Mouse (Mus musculus) stomach, embryonic 16.5 days (tissue): ENCODE measurements around the gene Dag1. TPM values are rescaled to one million over a fixed set of nuclear protein-coding genes. Genes with fewer than 3 reads are reported as not detected.
A peak's percentile ranks its signal among the peaks of the same experiment; 100 is the strongest.

Source experiments
- ATAC-seq: fragments of 200-750 bp; cut with Nextera tagmentation; 2 replicates; pipeline ENCODE4 v1.8.0; 2017; ENCODE audit warnings: moderate number of reproducible peaks, moderate TSS enrichment; ENCODE audit not compliant: insufficient read depth, low FRiP score
- H3K27ac ChIP-seq: fragments of 300-500 bp; sonication (generic); 2 replicates; pipeline ENCODE4 v1.5.1; 2014; ENCODE audit warnings: low read length
- H3K27me3 ChIP-seq: fragments of 300-500 bp; sonication (generic); 2 replicates; pipeline ENCODE4 v1.6.1; 2014; ENCODE audit warnings: low read length, control low read depth, mixed read lengths; ENCODE audit not compliant: control insufficient read depth, insufficient read depth
- H3K36me3 ChIP-seq: fragments of 300-500 bp; sonication (generic); 2 replicates; pipeline ENCODE4 v1.6.1; 2014; ENCODE audit warnings: low read length; ENCODE audit not compliant: control insufficient read depth, insufficient read depth
- H3K4me1 ChIP-seq: fragments of 300-500 bp; sonication (generic); 2 replicates; pipeline ENCODE4 v1.6.1; 2014; ENCODE audit warnings: low read length, control low read depth, mixed read lengths; ENCODE audit not compliant: control insufficient read depth, insufficient read depth
- H3K4me2 ChIP-seq: fragments of 300-500 bp; sonication (generic); 2 replicates; pipeline ENCODE4 v1.6.1; 2014; ENCODE audit warnings: low read depth, low read length, mixed read lengths
- H3K4me3 ChIP-seq: fragments of 300-500 bp; sonication (generic); replicated peaks from 2 replicates; pipeline ENCODE4 v1.5.1; 2014; ENCODE audit warnings: mild to moderate bottlenecking, low read length
- H3K9ac ChIP-seq: fragments of 300-500 bp; sonication (generic); 2 replicates; pipeline ENCODE4 v1.6.1; 2014; ENCODE audit warnings: low read length
- H3K9me3 ChIP-seq: fragments of 300-500 bp; sonication (generic); replicated peaks from 2 replicates; pipeline ENCODE4 v1.6.1; 2016; ENCODE audit warnings: low read length, control low read depth; ENCODE audit not compliant: control insufficient read depth
- WGBS: fragments of 180-500 bp; shearing (Covaris S2); extraction: QIAGEN DNeasy Blood & Tissue Kit; methylation state at CpG from one replicate; pipeline ENCODE4 v1.1.7; 2014; 5-methylcytosine and 5-hydroxymethylcytosine counted together
- polyA plus RNA-seq: library from polyadenylated mRNA; unstranded; fragments of >200 nt; fragmentation: Nextera tagmentation; extraction: Ambion mirVana; gene quantifications from 2 replicates; pipeline ENCODE4 v1.2.1, GENCODE M21; 2015

Gene Dag1
- polyA plus RNA-seq, 1 experiment from 2014 or later = 91.8 TPM

- Histone ChIP-seq H3K4me2 (no peak overlapping the region), H3K4me1 (no peaks in the 10 kb centered on the region), H3K9ac (no peak overlapping the region), H3K4me3 (no peak overlapping the region), H3K27ac (no peak overlapping the region), H3K27me3 (no peaks in the 10 kb centered on the region), H3K9me3 (no peaks in the 10 kb centered on the region), H3K36me3 (0 out of 2 replicates have a peak, but pooled peaks cover 3% of the 10 kb centered on the region)
- 91% methylated on average over 3 of the region's 3 CpGs for WGBS
- ATAC-seq = no peak
Measured at GRCm38 (mm10) chr9:108221566-108221965, 42.2 kb downstream of the Dag1 start.

DNA sequence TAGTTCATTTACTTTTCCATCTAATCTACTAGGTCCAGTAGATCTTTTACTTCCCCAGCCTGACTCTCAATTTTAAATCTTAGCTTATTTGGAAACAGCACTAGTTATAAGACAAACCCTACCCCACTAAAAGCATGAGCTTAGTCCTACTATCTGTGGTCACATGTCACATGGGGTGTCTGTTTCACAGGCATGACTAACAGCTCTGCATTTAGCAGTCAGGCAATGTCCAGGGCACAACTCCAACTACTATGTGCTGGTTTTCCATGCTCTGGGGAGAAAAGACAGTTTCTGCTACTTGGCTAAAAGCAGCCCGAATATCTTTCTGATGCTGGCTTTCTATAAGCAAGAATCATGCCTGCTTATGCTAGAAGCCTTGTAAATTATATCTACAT is 43.4 kb downstream of the Dag1 start:
- H3K9me3 ChIP-seq = no peaks in the 10 kb centered on the region
- H3K36me3 ChIP-seq = peaks cover 9% of the 10 kb centered on the region; the same call in 1 of the 2 replicates
- H3K4me1 ChIP-seq = no peaks in the 10 kb centered on the region
- 83% methylated on average over 1 of the region's 1 CpGs for WGBS
- H3K4me3 ChIP-seq = no peak overlapping the region
- H3K27me3 ChIP-seq = no peaks in the 10 kb centered on the region
- no peak overlapping the region for H3K4me2 ChIP-seq
- ATAC-seq = no peak
- no peak overlapping the region for H3K9ac ChIP-seq
- peak overlapping the region; percentile 25; the same call in 1 of the 2 replicates for H3K27ac ChIP-seq

GRCm38 (mm10) chr9:108219766-108220379 is 43.9 kb downstream of the Dag1 start:
- H3K27me3 ChIP-seq = no peaks in the 10 kb centered on the region
- no peak for ATAC-seq

GRCm38 (mm10) chr9:108217936-108218543 is 45.7 kb downstream of the Dag1 start:
- Histone ChIP-seq H3K4me3 (no peak overlapping the region), H3K36me3 (peaks cover 9% of the 10 kb centered on the region; the same call in 1 of the 2 replicates), H3K9me3 (no peaks in the 10 kb centered on the region), H3K9ac (no peak overlapping the region), H3K4me1 (no peaks in the 10 kb centered on the region), H3K4me2 (no peak overlapping the region), H3K27me3 (no peaks in the 10 kb centered on the region), H3K27ac (no peak overlapping the region)
- no peak for ATAC-seq
- 77% methylated on average over 11 of the region's 11 CpGs for WGBS

More at GRCm38 (mm10) chr9:108219766-108220379, 43.9 kb downstream of the Dag1 start:
- Histone ChIP-seq H3K9me3 (no peaks in the 10 kb centered on the region), H3K27ac (peak overlapping the region; percentile 25; the same call in 1 of the 2 replicates), H3K4me3 (no peak overlapping the region), H3K4me1 (no peaks in the 10 kb centered on the region), H3K9ac (no peak overlapping the region), H3K4me2 (no peak overlapping the region), H3K36me3 (peaks cover 9% of the 10 kb centered on the region; the same call in 1 of the 2 replicates)
- WGBS = 79% methylated on average over 12 of the region's 12 CpGs

DNA sequence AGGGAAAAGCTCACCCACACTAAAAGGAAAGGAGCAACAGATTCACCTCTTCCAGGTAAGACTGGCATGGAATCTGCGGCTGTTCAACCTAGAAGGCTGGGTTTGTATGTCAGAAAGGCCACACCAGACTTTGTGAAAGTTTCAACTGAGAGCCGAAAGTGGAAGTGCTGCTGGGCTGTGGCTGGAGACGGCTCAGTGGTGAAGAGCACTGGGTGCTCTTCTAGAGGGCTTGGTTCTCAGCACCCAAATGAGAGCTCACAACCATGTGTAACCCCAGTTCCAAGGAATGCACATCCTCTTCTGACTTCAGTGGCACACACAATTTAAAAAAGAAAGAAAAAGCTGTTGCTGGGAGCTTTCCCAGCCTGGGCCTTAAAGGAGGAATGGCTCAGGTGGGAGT is 46.4 kb downstream of the Dag1 start:
- H3K4me3 ChIP-seq = no peak overlapping the region
- H3K36me3 ChIP-seq = peaks cover 9% of the 10 kb centered on the region; the same call in 1 of the 2 replicates
- no peak for ATAC-seq
- no peaks in the 10 kb centered on the region for H3K4me1 ChIP-seq
- H3K4me2 ChIP-seq = no peak overlapping the region
- H3K9ac ChIP-seq = no peak overlapping the region
- 91% methylated on average over 3 of the region's 3 CpGs for WGBS
- no peaks in the 10 kb centered on the region for H3K27me3 ChIP-seq
- H3K27ac ChIP-seq = no peak overlapping the region
- H3K9me3 ChIP-seq = no peaks in the 10 kb centered on the region

GRCm38 (mm10) chr9:108213105-108213504 is 50.7 kb downstream of the Dag1 start:
- no peak overlapping the region for H3K4me3 ChIP-seq
- no peaks in the 10 kb centered on the region for H3K27me3 ChIP-seq
- no peaks in the 10 kb centered on the region for H3K9me3 ChIP-seq
- no peak overlapping the region for H3K4me2 ChIP-seq
- ATAC-seq = peak; percentile 71; the same call in 1 of the 2 replicates
- H3K27ac ChIP-seq = no peak overlapping the region; the same call in 1 of the 2 replicates
- peaks cover 16% of the 10 kb centered on the region; the same call in 1 of the 2 replicates for H3K36me3 ChIP-seq
- WGBS = 52% methylated on average over 7 of the region's 7 CpGs
- H3K9ac ChIP-seq = no peak overlapping the region
- no peaks in the 10 kb centered on the region for H3K4me1 ChIP-seq

- WGBS = 79% methylated on average over 2 of the region's 2 CpGs
- Histone ChIP-seq H3K9ac (no peak overlapping the region), H3K4me3 (no peak overlapping the region), H3K4me1 (no peaks in the 10 kb centered on the region), H3K9me3 (no peaks in the 10 kb centered on the region), H3K27ac (0 out of 2 replicates have a peak overlapping the region, but pooled peaks have one; percentile 12), H3K36me3 (peaks cover 13% of the 10 kb centered on the region; the same call in 1 of the 2 replicates), H3K27me3 (no peaks in the 10 kb centered on the region), H3K4me2 (no peak overlapping the region)
- no peak for ATAC-seq
Measured at GRCm38 (mm10) chr9:108212426-108212825, 51.3 kb downstream of the Dag1 start.

- no peak overlapping the region for H3K4me2 ChIP-seq
- no peak overlapping the region for H3K27ac ChIP-seq
- no peak overlapping the region for H3K4me3 ChIP-seq
- peaks cover 5% of the 10 kb centered on the region for H3K4me1 ChIP-seq
- no peaks in the 10 kb centered on the region for H3K27me3 ChIP-seq
- 63% methylated on average over 3 of the region's 3 CpGs for WGBS
- no peaks in the 10 kb centered on the region for H3K9me3 ChIP-seq
- 0 out of 2 replicates have a peak, but pooled peaks cover 10% of the 10 kb centered on the region for H3K36me3 ChIP-seq
- no peak for ATAC-seq
- H3K9ac ChIP-seq = no peak overlapping the region
Measured at GRCm38 (mm10) chr9:108205571-108205901, 58.2 kb downstream of the Dag1 start.

- Histone ChIP-seq H3K36me3 (0 out of 2 replicates have a peak, but pooled peaks cover 10% of the 10 kb centered on the region), H3K4me3 (no peak overlapping the region), H3K9ac (no peak overlapping the region), H3K9me3 (no peaks in the 10 kb centered on the region), H3K4me1 (peaks cover 6% of the 10 kb centered on the region), H3K27ac (no peak overlapping the region), H3K4me2 (no peak overlapping the region), H3K27me3 (no peaks in the 10 kb centered on the region)
- 80% methylated on average over 8 of the region's 8 CpGs for WGBS
- no peak for ATAC-seq
Measured at GRCm38 (mm10) chr9:108204884-108205570, 58.7 kb downstream of the Dag1 start.
